Mouse (Mus musculus) CH12.LX (cell line): ENCODE measurements around the gene Padi6. TPM values are rescaled to one million over a fixed set of nuclear protein-coding genes. Genes with fewer than 3 reads are reported as not detected.

Experiments
- DNase-seq: peaks from one replicate; pipeline ENCODE4 v3.0.0-alpha.2; 2013; ENCODE audit errors: extremely low read depth
- H3K27ac ChIP-seq: 2 replicates; pipeline ENCODE4 v1.5.1; 2012; ENCODE audit warnings: low read depth, mild to moderate bottlenecking, control low read depth, moderate library complexity; ENCODE audit not compliant: insufficient read depth
- H3K27me3 ChIP-seq: replicated peaks from 2 replicates; pipeline ENCODE3; 2012; ENCODE audit warnings: inconsistent platforms
- H3K36me3 ChIP-seq, 2 experiments: replicated peaks in 1 of 2; 2 replicates each; pipeline versions ENCODE3 to v1.6.1; 2012; ENCODE audit warnings: inconsistent platforms in 1 of 2, low read length in 1 of 2, mild to moderate bottlenecking in 1 of 2, mixed read lengths in 1 of 2, moderate library complexity in 1 of 2; ENCODE audit not compliant: control insufficient read depth in 1 of 2, insufficient read depth in 1 of 2
- H3K4me1 ChIP-seq, 2 experiments: 2 replicates each; pipeline ENCODE4 v1.6.1; 2012; ENCODE audit warnings: inconsistent platforms in 1 of 2, moderate library complexity in 1 of 2; ENCODE audit not compliant: insufficient read depth in 2 of 2, control insufficient read depth in 1 of 2
- H3K4me2 ChIP-seq: 2 replicates; pipeline ENCODE4 v1.6.1; 2012; ENCODE audit warnings: low read depth, mild to moderate bottlenecking, control low read depth; ENCODE audit not compliant: poor library complexity, insufficient read depth, severe bottlenecking
- H3K4me3 ChIP-seq, 3 experiments: fragments of 150-350 bp in 1 of 3; sonication (generic) in 1 of 3; replicated peaks in 1 of 3; 2 replicates each; pipeline versions ENCODE3 to v1.5.1; 2011 to 2012; ENCODE audit warnings: low read depth in 2 of 3, low read length in 2 of 3, mild to moderate bottlenecking in 2 of 3, moderate library complexity in 2 of 3, control low read depth in 1 of 3, improper control_type of control experiment in 1 of 3, inconsistent platforms in 1 of 3, mixed read lengths in 1 of 3; ENCODE audit not compliant: poor library complexity in 1 of 3
- H3K79me2 ChIP-seq: replicated peaks from 2 replicates; pipeline ENCODE4 v1.6.1; 2012; ENCODE audit warnings: mild to moderate bottlenecking, moderate library complexity; ENCODE audit not compliant: control insufficient read depth, poor library complexity, insufficient read depth, severe bottlenecking; ENCODE audit errors: extremely low read depth
- H3K9ac ChIP-seq: 2 replicates; pipeline ENCODE4 v1.6.1; 2012; ENCODE audit warnings: low read depth, mild to moderate bottlenecking, control low read depth, moderate library complexity; ENCODE audit not compliant: insufficient read depth
- H3K9me3 ChIP-seq: replicated peaks from 2 replicates; pipeline ENCODE3; 2012; ENCODE audit warnings: low read length, inconsistent platforms, mixed read lengths
- CHD1 ChIP-seq: IDR thresholded peaks from 2 replicates; pipeline ENCODE4 v1.6.1; 2012; ENCODE audit warnings: low read depth, low read length, improper control_type of control experiment, inconsistent platforms
- E2F4 ChIP-seq: IDR thresholded peaks from 2 replicates; pipeline ENCODE4 v1.6.1; 2011; ENCODE audit warnings: low read depth, low read length, improper control_type of control experiment; ENCODE audit not compliant: insufficient replicate concordance
- EP300 ChIP-seq: IDR thresholded peaks from 2 replicates; pipeline ENCODE4 v1.6.1; 2011; ENCODE audit warnings: low read length, improper control_type of control experiment
- ETS1 ChIP-seq: conservative IDR thresholded peaks from 2 replicates; pipeline ENCODE4 v1.6.1; 2012; ENCODE audit warnings: low read depth, mild to moderate bottlenecking, inconsistent platforms, low read length, improper control_type of control experiment, moderate library complexity
- GABPA ChIP-seq: IDR thresholded peaks from 2 replicates; pipeline ENCODE4 v1.6.1; 2012; ENCODE audit warnings: low read depth, low read length, improper control_type of control experiment, inconsistent platforms; ENCODE audit not compliant: insufficient replicate concordance
- JUN ChIP-seq: IDR thresholded peaks from 2 replicates; pipeline ENCODE4 v1.6.1; 2011; ENCODE audit warnings: low read depth, mild to moderate bottlenecking, low read length, improper control_type of control experiment, moderate library complexity; ENCODE audit not compliant: insufficient read depth
- JUND ChIP-seq: conservative IDR thresholded peaks from 2 replicates; pipeline ENCODE4 v1.6.1; 2011; ENCODE audit warnings: low read depth, low read length, improper control_type of control experiment
- MAFK ChIP-seq: IDR thresholded peaks from 2 replicates; pipeline ENCODE4 v1.6.1; 2011; ENCODE audit warnings: low read length, improper control_type of control experiment; ENCODE audit not compliant: insufficient replicate concordance
- MAX ChIP-seq: IDR thresholded peaks from 2 replicates; pipeline ENCODE4 v1.6.1; 2011; ENCODE audit warnings: low read length, improper control_type of control experiment
- MEF2A ChIP-seq: IDR thresholded peaks from 2 replicates; pipeline ENCODE4 v1.6.1; 2014; ENCODE audit warnings: low read depth, mild to moderate bottlenecking, inconsistent platforms, low read length, improper control_type of control experiment, borderline replicate concordance
- MYC ChIP-seq: IDR thresholded peaks from 2 replicates; pipeline ENCODE4 v1.6.1; 2011; ENCODE audit warnings: low read depth, mild to moderate bottlenecking, improper control_type of control experiment, low read length
- NELFE ChIP-seq: IDR thresholded peaks from 2 replicates; pipeline ENCODE4 v1.6.1; 2011; ENCODE audit warnings: low read depth, low read length, improper control_type of control experiment
- NRF1 ChIP-seq: IDR thresholded peaks from 2 replicates; pipeline ENCODE4 v1.6.1; 2014; ENCODE audit warnings: low read depth, mild to moderate bottlenecking, inconsistent platforms, low read length, improper control_type of control experiment, moderate library complexity
- POLR2A ChIP-seq: IDR thresholded peaks from 2 replicates; pipeline ENCODE4 v1.6.1; 2011; ENCODE audit warnings: low read depth, mild to moderate bottlenecking, improper control_type of control experiment, low read length
- RAD21 ChIP-seq: IDR thresholded peaks from 2 replicates; pipeline ENCODE4 v1.6.1; 2011; ENCODE audit warnings: low read depth, mild to moderate bottlenecking, low read length, improper control_type of control experiment, moderate library complexity
- RCOR1 ChIP-seq: conservative IDR thresholded peaks from 2 replicates; pipeline ENCODE4 v1.6.1; 2012; ENCODE audit warnings: low read depth, mild to moderate bottlenecking, inconsistent platforms, low read length, improper control_type of control experiment
- SMC3 ChIP-seq: IDR thresholded peaks from 2 replicates; pipeline ENCODE4 v1.6.1; 2011; ENCODE audit warnings: low read depth, low read length, improper control_type of control experiment
- TCF12 ChIP-seq: IDR thresholded peaks from 2 replicates; pipeline ENCODE4 v1.6.1; 2014; ENCODE audit warnings: low read depth, mild to moderate bottlenecking, inconsistent platforms, low read length, improper control_type of control experiment
- ZMIZ1 ChIP-seq: IDR thresholded peaks from 2 replicates; pipeline ENCODE4 v1.6.1; 2012; ENCODE audit warnings: low read depth, mild to moderate bottlenecking, inconsistent platforms, low read length, improper control_type of control experiment
- ZNF384 ChIP-seq: IDR thresholded peaks from 2 replicates; pipeline ENCODE4 v1.6.1; 2012; ENCODE audit warnings: low read depth, low read length, improper control_type of control experiment, inconsistent platforms
- dilution Hi-C: fragments of 300-500 bp; cut with MboI; formaldehyde crosslinking; loops from 2 replicates; pipeline ENCODE4 v1.14.3; 2020; ENCODE audit warnings: low sequenced_read_pairs; ENCODE audit not compliant: extremely low pct_unique_long_range_greater_than_20kb, extremely low pct_ligation_motif_present
- in situ Hi-C: fragments of 300-500 bp; cut with MboI; formaldehyde crosslinking; loops from 3 replicates; pipeline ENCODE4 v1.14.3; 2019; ENCODE audit warnings: low sequenced_read_pairs, low pct_ligation_motif_present, low pct_unique_long_range_greater_than_20kb, mixed read lengths
- polyA plus RNA-seq: library from polyadenylated mRNA; unstranded; fragments of >175 nt; gene quantifications from 2 replicates; pipeline ENCODE4 v1.2.1, GENCODE M21; 2012; ENCODE audit warnings: low read depth; ENCODE audit not compliant: insufficient read length
- total RNA-seq, 2 experiments: library from RNA; depleted of rRNA; stranded (reverse); fragments of 300-350 nt in 1 of 2; fragments of >200 nt in 1 of 2; gene quantifications; 2 replicates each; pipeline ENCODE4 v1.2.3; 2012 to 2014

Padi6 gene
- total and polyA plus RNA-seq, 3 experiments: not detected

- Histone ChIP-seq H3K4me2 (no peak overlapping the region), H3K9ac (no peak overlapping the region), H3K4me3 (no peak overlapping the region), H3K4me1 (peaks cover 2 to 79% of the 10 kb centered on the region in 2 experiments; a peak in 2 of 4 replicates), H3K36me3 (peaks cover 97 to 99% of the 10 kb centered on the region in 2 experiments), H3K9me3 (no peaks in the 10 kb centered on the region), H3K27me3 (no peaks in the 10 kb centered on the region), H3K27ac (no peak overlapping the region), H3K79me2 (peaks cover 41% of the 10 kb centered on the region)
- in situ Hi-C loops: loop anchor here (5.0 kb wide), 1 partner anchor 34 kb away; no protein-coding TSS in a partner anchor
- TF ChIP-seq POLR2A: no peak
- no peak for TF ChIP-seq RCOR1
- no peak for TF ChIP-seq NRF1
- no peak for TF ChIP-seq MAFK
- TF ChIP-seq CHD1: no peak
- no peak for TF ChIP-seq TCF12
- no peak for TF ChIP-seq MYC
- TF ChIP-seq ETS1: no peak
- no peak for TF ChIP-seq EP300
- no peak for TF ChIP-seq JUN
- no peak for TF ChIP-seq ZNF384
- no peak for TF ChIP-seq MAX
- no peak for TF ChIP-seq ZMIZ1
- no peak for TF ChIP-seq MEF2A
- no peak for TF ChIP-seq NELFE
- TF ChIP-seq E2F4: no peak
- no peak for TF ChIP-seq JUND
- dilution Hi-C loops: no loop called here
- no peak for DNase-seq
Observed at GRCm38 (mm10) chr4:140711360-140711759, 31.1 kb downstream of the Padi6 start.

GRCm38 (mm10) chr4:140710781-140711180, 31.7 kb downstream of the Padi6 start:
- in situ Hi-C loops: loop anchor here (5.0 kb wide), 1 partner anchor 33 kb away; no protein-coding TSS in a partner anchor
- Histone ChIP-seq H3K79me2 (peaks cover 47% of the 10 kb centered on the region), H3K36me3 (peaks cover 97 to 99% of the 10 kb centered on the region in 2 experiments), H3K4me1 (peaks cover 2 to 84% of the 10 kb centered on the region in 2 experiments; a peak in 2 of 4 replicates), H3K9ac (no peak overlapping the region), H3K27ac (no peak overlapping the region), H3K9me3 (no peaks in the 10 kb centered on the region), H3K27me3 (no peaks in the 10 kb centered on the region), H3K4me2 (no peak overlapping the region), H3K4me3 (no peak overlapping the region)
- TF ChIP-seq MEF2A (no peak), EP300 (no peak), ZNF384 (no peak), MYC (no peak), NRF1 (no peak), POLR2A (no peak), RAD21 (no peak), RCOR1 (no peak), SMC3 (no peak), GABPA (no peak), JUN (no peak)
- dilution Hi-C loops: no loop called here
- no peak for DNase-seq
